Mouse (Mus musculus) cerebellum, adult 9-11 months (tissue): ENCODE measurements around the gene Gm28230.

ENCODE experiments used
- DNase-seq: peaks from one replicate; pipeline ENCODE4 v3.0.0; 2022

The Gm28230 gene

DNA sequence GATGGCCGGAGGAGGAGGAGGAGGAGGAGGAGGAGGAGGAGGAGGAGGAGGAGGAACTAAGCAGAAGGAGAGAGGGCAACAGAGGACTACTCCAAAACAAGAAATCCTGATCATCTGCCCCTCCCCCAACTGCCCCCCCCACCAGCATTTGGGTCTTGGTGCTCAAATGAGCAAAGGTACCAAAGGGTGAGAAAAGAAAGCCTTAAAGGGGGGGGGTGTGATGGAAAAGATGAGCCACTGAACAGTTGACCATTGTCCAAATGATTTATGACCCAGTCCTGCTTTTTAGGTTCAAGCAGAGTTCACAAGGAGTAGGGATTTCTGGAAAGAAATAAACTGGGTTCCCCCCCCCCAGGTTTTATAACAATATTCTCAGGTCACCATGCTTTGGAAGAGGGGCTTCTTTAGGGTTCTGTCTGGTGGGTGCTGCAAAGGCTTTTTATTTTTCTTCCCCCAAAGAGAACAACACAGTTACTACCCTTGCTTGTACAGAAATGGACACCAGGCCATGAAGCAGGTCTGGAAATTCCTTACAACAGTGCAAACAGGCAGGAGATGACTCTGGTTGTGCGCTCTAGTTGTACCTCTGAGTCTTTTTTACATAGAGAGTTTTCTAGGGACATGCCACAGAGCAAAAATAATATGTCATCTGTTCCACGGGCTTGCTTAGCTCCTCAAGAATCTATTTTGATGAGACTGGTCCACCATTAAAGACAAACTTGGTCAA lies 14.9 kb downstream of the Gm28230 start:
- DNase-seq = no peak

DNA sequence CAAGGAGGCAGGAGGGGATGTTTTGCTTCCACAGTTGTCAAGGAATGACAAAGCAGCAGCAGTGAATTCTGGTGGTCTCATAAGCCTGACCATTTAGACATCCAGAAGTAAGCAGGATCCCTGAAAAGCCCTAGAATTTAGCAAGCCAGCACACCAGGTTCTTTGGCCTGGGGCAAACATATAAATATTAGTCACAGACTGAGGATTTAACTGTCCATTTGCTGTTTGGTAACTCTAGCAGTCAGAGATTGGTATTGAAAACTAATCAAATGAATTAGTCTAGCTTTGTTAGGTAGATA lies 15.4 kb downstream of the Gm28230 start:
- no peak for DNase-seq

DNA sequence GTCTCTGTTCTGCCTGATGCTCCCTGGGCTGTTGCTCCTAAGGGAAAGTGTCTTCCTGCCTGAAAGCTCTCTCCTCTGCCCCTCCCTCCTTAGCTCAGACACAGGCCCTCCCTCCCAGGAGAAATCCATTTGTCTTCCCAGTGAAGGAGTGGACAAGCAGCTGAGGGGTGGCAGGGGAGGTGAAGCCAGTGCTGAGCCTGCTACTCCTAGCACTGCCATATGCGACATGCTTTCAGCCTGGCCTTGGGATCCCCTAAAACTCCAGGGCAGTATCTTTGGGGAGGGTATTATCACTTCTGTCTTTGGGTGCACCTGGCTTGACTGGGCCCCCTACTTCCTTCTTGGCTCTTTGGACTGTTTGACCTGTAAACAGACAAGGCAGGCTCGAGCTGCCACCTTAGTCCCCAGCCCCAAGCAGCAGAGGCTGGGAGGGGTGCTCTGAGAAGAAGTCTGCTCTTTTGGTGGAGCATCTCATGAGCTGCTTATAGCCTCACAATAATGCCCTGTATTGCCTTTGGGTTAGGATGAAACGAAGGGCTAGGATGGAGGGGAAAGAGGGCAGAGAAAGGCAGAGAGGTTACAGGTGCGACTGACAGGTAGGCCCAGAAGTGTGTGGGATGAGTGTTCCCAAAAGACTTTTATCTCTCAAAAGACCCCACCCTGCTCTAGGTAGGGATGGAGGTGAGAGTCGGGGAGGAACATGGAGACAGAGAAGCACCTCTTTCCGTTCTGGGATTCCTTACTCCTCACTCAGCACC lies 19.2 kb downstream of the Gm28230 start:
- no peak for DNase-seq

DNA sequence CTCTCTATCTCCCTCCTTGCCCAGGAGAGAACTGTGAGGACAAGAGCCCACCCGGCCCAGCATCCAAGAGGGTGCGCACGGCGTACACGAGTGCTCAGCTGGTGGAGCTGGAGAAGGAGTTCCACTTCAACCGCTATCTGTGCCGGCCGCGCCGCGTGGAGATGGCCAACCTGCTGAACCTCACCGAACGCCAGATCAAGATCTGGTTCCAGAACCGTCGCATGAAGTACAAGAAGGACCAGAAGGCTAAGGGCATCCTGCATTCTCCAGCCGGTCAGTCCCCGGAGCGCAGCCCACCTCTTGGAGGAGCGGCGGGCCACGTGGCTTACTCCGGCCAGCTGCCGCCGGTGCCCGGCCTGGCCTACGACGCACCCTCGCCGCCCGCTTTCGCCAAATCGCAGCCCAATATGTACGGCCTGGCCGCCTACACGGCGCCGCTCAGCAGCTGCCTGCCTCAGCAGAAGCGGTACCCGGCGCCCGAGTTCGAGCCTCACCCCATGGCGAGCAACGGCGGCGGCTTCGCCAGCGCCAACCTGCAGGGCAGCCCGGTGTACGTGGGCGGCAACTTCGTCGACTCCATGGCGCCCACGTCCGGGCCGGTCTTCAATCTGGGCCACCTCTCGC lies 19.9 kb downstream of the Gm28230 start:
- DNase-seq = no peak

DNA sequence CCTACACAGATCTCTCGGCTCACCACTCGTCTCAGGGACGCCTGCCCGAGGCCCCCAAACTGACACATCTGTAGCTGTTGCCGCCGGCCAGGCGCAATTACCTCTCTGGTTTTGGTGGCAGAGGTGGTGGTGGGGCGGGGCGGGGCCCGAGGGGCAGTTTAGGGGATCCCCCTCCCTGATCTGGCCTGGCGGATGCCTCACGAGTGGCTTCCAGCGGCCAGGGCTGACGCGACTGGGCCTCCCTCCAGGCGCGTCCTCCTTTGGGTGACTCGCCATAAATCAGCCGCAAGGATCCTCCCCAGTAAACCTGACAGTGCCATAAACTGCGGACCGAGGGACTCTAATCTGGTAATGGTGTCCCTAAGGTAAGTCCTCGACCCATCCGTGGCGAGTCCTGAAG lies 20.5 kb downstream of the Gm28230 start:
- no peak for DNase-seq

DNA sequence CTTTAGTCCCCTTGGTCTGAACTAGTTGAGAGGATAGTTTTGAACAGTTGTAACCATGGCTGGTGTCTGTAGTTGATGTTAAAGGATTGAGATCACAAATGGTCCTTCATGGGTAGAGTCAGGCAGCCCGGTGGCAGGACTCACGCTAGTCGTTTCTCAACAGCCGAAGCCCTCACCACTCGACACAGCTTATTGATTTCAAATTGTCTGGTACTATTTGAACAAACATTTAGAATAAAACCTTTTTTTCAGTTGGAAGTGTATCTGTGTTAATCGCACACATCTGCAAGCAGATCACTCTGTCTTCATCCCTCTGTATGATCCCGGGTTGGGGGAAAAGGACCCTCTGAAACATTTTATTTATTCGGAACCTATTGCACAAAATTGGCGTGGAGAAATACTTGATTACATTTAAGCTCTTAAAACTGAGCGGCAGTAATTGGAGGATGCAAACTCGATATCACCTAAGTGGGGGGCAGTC lies 21.2 kb downstream of the Gm28230 start:
- DNase-seq = no peak

DNA sequence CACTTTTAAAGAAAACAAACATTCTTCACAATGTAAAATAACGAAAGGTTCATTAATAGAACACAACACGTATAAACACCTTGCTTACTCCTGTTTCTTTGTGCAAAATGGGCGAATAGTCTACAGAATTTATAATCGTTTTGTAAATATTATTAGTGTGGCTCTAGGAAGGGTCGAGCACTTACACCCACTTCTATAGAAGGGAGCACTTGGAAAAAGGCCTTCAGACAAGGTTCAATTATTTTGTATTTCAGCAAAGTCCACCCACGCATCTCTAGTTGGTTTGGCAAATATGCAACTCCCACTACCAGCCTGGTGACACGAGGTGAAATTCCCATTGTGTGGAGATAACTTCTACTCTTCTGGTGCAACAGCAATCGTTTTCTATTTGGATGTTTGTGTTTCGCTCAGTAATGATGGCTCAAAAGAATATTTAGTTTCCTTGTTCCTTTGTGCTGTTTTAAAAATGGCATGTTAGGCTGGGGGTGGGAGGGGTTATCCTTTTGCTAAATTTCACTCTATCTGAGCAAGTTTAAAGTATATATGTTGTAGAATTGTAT lies 22.0 kb downstream of the Gm28230 start:
- no peak for DNase-seq

DNA sequence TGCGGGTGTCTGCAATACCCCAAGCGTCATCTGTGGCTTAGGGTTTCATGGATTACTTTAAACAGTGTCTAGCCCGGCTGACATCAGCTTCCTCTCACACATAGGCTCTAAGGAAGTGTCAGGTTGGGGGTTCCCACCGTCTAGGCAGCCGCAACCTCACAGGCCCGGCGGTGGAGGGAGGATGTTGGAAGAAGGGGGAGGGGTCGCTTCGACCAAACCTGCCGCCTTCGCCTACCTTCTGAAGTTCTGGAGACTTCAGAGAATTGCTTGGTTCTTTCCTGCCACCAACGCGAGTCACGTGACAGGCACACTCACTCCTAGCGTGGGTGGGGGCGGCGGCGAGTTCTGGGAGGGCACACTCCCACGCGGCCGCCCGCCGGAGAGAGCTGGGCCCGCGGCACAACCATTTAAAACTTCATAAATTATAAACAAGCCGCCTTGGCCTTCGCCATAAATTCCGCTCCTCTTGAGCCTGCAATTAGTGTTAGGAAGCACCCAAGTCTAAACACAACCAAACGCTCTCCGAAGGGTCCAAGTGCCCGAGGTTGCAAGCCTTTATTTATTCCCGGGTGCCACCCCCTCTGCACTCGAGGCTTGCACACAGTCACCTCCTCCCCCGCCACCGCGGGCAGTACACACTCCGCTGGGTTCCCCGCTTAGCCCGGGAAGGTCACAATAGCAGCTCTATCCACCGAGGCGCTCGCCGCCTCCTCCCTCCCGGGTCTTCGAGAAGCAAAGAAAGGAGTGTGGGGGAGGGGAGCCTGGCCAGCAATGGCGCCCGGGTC lies 23.0 kb downstream of the Gm28230 start:
- no peak for DNase-seq

DNA sequence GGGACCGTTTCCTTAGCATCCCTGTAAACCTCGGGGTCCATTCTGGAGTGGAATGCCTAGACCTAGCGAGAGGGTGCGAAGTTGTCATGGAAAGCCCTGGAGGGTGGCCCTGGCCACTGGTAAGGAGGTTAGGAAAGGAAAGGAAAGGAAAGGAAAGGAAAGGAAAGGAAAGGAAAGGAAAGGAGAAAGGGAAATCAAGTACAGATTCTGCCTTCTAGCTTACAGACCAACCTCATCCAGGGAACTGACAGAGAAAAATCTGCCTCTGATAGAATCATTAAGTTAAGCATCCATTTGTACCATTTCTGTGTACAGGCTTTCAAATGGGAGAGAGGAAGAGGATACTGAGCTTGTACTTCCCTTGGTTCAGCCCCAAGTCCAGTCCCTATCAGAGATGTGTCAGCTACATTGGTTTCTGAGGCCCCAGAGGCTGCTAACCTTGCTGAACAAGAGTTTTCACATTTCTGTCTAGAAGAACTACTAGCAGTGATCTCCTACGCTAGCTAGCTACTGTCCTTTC lies 24.3 kb downstream of the Gm28230 start:
- no peak for DNase-seq

DNA sequence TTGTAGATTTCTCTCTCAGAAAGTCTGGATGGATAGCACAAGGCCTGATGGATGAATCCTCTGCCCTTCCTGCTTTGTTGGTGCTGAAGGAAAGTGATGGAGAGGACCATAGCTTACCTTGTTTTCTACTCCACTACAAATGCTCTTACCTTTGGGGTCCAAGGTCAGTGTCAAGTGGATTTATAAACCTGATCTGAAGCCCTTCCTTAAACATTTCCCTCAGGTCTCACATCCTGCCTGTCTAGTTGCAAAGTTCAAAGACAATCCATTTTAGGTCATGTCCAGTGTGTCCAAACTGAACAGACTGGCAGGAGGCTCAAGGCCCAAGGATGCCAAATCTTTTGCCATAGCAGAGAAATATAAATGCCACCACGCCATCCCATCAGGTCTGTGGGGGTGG lies 25.3 kb downstream of the Gm28230 start:
- DNase-seq = no peak

DNA sequence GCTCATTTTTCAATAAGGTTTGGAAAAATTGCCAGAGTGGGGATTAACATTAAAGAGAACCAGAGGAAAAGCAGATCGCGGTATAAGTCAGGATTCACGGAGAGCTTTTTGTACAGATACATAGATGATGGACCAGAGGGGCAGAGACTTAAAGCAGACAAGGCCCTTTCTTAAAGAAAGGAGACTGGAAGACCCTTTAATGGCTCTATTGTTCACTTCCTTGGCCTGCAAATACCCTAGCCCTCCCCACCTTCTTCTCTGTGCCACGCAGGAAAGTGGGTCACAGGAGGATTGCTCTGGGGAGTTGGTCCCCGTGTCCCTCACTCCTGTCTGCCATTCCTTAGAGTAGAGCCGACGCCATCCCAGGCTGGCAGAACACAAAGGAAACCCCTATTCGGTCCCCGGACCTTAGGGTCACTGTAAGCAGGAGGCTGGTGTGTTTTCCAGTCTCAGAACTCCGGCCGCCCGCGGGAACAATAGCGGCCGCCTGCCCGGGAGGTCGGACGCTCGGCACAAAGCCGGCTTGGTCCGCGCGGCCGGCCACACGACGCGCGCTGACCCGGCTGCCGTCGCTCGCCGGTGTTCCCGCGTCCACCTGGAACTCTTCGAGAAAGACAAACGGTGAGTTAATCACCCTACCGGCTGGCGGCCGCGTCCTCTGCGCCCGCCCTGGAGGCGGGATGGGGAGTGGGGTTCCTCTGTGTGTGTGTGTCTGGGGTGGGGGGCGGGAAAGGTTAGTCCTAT lies 26.1 kb downstream of the Gm28230 start:
- no peak for DNase-seq

DNA sequence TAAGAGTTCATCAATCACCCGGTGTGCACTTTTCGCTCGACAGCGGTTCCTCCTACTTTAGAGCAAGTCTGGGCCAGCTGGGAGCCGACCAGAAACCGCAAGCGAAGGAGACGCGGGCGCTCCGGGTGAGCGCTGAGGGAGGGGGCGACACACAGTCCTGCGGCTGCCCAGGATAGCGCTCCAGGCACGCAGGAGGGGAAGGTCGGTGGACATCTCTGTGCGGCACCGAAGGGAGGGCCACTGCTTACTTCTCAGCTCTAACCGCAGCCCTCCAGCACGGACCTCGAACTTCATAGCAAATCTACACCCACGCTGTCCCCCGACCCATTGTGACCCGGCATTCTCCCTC lies 26.6 kb downstream of the Gm28230 start:
- DNase-seq = no peak

DNA sequence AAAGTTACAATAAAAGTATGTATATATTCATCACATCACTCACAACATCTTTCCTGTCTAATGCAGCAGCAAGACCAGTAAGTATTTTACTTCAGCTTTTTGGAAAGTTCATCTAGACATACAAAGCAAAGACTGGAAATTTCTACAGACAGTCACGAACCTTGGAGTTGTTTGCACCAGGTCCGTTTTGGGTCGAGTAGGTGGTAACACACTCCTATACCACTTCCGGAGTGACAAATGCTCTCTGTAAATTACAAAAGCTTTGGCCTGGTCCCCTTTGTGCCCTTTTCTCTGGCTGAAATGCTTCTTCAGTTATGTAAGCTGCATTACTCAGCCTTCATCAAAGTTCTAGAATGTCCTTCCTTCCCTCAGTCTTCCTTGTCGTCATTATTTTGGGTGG lies 27.2 kb downstream of the Gm28230 start:
- DNase-seq = no peak

DNA sequence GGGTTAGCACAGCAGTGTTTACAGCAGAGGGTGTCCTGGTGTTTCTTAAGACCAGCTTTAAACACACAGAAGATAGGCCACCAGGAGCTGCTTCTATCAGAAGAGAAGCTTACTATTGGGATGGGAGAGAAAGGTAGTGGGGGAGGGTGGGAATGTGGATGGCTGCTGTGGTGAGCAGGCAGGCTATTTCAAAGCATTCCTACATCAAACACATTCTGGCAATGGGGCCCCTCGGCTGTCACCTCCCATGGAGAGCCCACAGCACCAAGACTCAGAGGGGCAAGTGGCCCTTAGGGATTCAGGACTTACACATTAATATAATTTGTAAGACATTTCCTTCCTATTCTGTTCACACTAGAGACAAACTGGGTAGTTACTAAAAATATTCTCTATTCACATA lies 33.6 kb downstream of the Gm28230 start:
- no peak for DNase-seq

DNA sequence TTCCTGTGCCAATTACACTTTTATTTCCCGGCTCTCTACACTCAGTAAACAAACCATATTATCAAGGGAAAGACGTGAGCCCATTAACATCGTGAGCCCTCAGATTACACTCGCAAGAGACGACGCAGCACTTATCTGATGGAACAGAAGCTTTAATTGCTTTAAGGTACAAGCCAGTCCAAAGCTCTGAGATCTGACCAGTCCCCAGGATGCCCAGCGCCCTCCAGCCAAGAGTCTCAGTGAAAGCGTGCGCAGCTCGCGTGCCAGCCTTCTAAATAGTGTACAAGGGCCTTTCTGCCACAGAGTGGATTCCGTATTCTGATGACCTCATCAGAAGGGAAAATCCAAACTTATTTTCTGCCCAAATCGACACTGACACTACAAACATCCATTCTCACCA lies 35.4 kb downstream of the Gm28230 start:
- DNase-seq = no peak

DNA sequence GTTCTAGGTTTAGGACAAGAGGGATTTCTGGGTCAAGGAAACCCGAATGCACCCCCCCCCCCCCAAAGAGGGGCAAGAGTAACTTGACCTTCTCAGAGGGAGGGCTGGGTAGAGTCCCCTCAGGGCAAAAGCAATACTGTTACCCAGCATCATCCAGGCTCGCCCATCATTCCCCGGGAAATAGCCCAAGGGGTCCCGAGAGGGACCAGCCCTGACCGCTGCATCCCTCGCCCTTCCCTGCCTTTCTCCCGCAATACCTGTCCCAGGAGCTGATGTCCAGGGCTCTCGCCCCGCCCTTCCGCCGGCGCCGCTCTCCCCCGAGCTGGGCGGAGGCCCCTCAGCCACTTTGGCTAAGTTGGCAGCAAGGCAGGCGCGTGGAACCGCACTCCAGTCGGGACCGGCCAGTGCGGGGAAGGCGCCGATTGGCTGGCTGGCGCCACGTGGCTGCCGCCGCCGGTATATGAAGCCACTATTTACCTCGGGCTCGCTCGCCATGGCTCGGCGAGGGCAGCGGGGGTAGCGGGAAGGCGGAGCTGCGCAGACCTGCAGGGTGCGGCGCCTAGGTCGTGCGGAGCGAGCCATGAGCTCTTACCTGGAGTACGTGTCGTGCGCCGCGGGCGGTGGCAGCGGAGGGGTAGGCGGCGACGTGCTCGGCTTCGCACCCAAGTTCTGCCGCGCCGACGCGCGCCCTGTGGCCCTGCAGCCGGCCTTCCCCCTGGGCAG lies 36.2 kb downstream of the Gm28230 start, which contains the start of gene Hoxd1:
Hoxd1 (plus strand) TSS at position 459 of the 723 bp plus-strand sequence.
- no peak for DNase-seq

DNA sequence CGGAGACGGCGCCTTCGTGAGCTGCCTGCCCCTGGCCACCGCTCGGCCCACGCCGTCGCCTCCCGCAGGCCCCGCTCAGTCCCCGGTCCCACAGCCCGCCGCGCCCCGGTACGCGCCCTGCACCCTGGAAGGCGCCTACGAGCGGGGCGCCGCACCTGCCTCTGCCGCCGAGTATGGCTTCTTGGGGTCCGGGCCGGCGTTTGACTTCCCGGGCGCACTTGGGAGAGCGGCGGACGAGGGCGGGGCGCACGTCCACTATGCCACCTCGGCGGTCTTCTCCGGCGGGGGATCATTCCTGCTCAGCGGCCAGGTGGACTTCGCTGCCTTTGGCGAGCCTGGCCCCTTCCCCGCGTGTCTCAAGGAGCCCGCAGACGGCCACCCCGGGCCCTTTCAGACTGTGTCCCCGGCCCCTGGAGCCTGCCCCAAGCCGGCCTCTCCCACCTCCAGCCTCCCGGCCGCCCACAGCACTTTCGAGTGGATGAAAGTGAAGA lies 36.8 kb downstream of the Gm28230 start:
- no peak for DNase-seq

DNA sequence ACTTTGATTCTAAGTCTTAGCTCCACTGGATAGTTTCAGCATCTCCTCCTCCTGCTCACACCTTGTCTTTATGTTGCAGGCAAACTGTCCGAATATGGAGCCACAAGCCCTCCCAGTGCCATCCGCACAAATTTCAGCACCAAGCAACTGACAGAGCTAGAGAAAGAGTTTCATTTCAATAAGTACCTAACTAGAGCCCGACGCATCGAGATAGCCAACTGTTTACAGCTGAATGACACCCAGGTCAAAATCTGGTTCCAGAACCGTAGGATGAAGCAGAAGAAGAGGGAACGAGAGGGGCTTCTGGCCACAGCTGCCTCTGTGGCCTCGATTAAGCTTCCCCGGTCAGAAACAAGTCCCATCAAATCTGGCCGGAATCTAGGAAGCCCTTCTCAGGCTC lies 37.4 kb downstream of the Gm28230 start:
- no peak for DNase-seq

DNA sequence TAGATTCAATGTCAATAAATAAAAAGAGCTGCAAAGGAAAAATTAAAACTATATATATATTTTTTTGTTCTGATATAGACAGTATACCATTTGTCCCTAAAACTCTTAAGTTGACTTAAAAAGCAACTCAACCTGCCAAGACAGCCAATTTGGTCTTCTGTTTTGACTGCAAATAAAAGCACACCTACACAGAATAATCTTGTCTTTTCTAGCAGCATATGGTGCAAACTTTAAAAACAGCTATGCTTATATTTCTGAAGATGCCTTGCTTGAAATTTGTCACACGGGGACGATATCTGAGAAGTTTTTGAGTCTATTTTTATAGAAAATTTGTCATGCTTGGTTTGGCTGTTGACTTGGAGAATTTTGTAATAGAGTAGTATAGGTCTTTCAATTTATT lies 47.8 kb downstream of the Gm28230 start:
- no peak for DNase-seq

DNA sequence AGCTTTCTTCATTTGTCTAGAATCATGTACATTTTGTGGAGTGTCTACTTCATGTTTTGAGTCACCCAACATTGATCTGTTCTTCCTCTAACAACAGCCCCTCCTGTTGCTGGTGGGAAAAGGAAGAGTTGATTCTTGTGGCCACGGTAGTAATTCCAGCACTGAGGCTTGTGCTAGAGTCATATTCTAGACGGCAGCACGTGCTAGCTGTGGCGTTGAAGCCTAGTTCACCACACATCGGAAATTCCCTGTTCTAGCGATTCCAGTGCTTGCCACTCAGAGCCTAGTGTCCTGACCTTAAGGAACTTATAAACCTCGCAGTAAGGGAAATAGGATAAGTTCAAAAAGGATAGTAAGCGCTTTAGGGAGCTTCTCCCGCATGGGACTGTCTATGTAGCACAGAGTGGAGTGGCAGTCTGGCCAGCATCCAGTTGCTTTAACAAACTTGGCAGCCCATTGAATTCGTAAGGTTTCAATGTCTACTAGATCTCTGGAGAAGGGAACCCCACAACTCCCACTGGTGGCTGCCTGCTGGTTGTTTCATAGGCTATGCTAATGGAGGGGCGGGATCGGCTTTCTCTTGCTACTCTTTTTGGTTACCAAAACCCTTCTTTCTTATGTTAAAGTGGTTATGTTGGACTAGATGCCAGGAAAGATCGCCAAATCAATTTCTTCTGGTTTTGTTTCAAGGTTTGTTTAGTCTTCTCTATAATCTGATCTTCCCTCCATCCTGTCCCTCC lies 51.2 kb downstream of the Gm28230 start:
- DNase-seq = no peak

DNA sequence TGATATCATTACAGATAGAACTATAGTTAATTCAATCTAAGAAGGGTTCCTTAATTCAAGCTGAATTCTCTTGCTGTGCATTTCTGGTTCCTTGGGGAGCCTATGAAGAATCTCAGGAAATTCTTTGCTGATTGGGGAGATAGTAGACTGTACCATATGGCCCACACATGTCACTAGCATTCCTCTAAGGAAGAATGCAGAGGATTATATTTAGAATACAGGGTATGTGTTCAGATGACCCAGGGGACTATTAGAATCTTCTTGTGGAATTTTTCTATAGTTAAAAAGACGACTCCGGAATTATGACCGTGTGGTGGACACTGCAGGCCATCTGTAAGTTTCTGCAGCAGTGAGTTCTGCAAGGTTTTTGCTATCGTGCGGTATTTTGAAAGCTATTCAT lies 54.9 kb downstream of the Gm28230 start:
- no peak for DNase-seq
